Mouse (Mus musculus) hindbrain, postnatal 0 days (tissue): Measurements from ENCODE around the gene Gm13199. TPM values are rescaled to one million over a fixed set of nuclear protein-coding genes. Genes with fewer than 3 reads are reported as not detected.

ENCODE experiments used
- ATAC-seq: fragments of 200-750 bp; cut with Nextera tagmentation; 2 replicates; pipeline ENCODE4 v1.8.0; 2017; ENCODE audit warnings: mild to moderate bottlenecking, moderate TSS enrichment, moderate library complexity
- DNase-seq: peaks from one replicate; pipeline ENCODE4 v3.0.0-alpha.2; 2015; ENCODE audit warnings: low spot score
- H3K27ac ChIP-seq: fragments of 300-500 bp; sonication (generic); 2 replicates; pipeline ENCODE4 v1.5.1; 2014; ENCODE audit warnings: mild to moderate bottlenecking
- H3K27me3 ChIP-seq: fragments of 300-500 bp; sonication (generic); 2 replicates; pipeline ENCODE4 v1.6.1; 2014; ENCODE audit warnings: low read length, mixed read lengths; ENCODE audit not compliant: insufficient read depth
- H3K36me3 ChIP-seq: fragments of 300-500 bp; sonication (generic); 2 replicates; pipeline ENCODE4 v1.6.1; 2014; ENCODE audit warnings: low read length, mixed read lengths; ENCODE audit not compliant: insufficient read depth
- H3K4me1 ChIP-seq: fragments of 300-500 bp; sonication (generic); 2 replicates; pipeline ENCODE4 v1.6.1; 2014; ENCODE audit warnings: antibody characterized with exemption, low read length, mixed read lengths; ENCODE audit not compliant: insufficient read depth
- H3K4me2 ChIP-seq: fragments of 300-500 bp; sonication (generic); 2 replicates; pipeline ENCODE4 v1.6.1; 2014; ENCODE audit warnings: low read depth, mild to moderate bottlenecking, low read length, moderate library complexity, mixed read lengths
- H3K4me3 ChIP-seq: fragments of 300-500 bp; sonication (generic); 2 replicates; pipeline ENCODE4 v1.5.1; 2014; ENCODE audit warnings: low read length
- H3K9ac ChIP-seq: fragments of 300-500 bp; sonication (generic); replicated peaks from 2 replicates; pipeline ENCODE4 v1.6.1; 2014; ENCODE audit warnings: mild to moderate bottlenecking, low read length, moderate library complexity, mixed read lengths
- H3K9me3 ChIP-seq: fragments of 300-500 bp; sonication (generic); 2 replicates; pipeline ENCODE4 v1.6.1; 2016; ENCODE audit warnings: low read length, mixed read lengths
- CTCF ChIP-seq: IDR thresholded peaks from 2 replicates; pipeline ENCODE4 v1.5.1; 2016; ENCODE audit warnings: antibody characterized with exemption, control low read depth, low read depth
- WGBS: fragments of 180-500 bp; shearing (Covaris S2); extraction: QIAGEN DNeasy Blood & Tissue Kit; methylation state at CpG from one replicate; pipeline ENCODE4 v1.1.7; 2014; 5-methylcytosine and 5-hydroxymethylcytosine counted together
- polyA plus RNA-seq: library from polyadenylated mRNA; unstranded; fragments of >200 nt; fragmentation: Nextera tagmentation; extraction: Ambion mirVana; gene quantifications from 2 replicates; pipeline ENCODE4 v1.2.1, GENCODE M21; 2015
- total RNA-seq: library from RNA; depleted of rRNA; stranded (reverse); fragments of >200 nt; gene quantifications from 2 replicates; pipeline ENCODE4 v1.2.3, GENCODE M21; 2014

Gm13199 gene
- total and polyA plus RNA-seq, 2 experiments from 2014 or later: 0.58 TPM; not detected in 1

DNA sequence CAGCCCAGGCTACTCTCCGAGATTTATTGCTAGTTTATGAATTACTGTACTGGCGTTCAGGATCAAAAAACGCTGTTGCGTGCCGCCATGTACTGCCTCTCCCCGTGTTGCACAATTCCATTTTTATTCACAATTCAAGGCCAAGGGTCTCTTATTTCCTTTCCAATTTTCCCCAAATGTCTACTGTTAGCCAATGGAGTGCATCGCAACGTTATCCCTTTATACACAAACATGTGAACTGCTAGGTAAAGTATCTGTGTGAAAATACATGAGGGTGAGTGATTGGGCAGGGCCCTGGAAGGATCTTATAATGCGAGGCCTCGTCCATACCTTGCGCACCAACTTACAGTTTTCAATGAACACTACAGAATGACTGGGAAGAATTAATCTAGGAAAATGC lies 31.6 kb upstream of the Gm13199 start:
- no peak for ATAC-seq
- H3K27me3 ChIP-seq: no peaks in the 10 kb centered on the region
- DNase-seq: peak; percentile 13
- WGBS: 31% methylated on average over 11 of the region's 11 CpGs
- H3K9me3 ChIP-seq: no peaks in the 10 kb centered on the region
- H3K4me3 ChIP-seq: peak overlapping the region; percentile 70
- H3K9ac ChIP-seq: peak overlapping the region; percentile 79
- peaks cover 5% of the 10 kb centered on the region; the same call in 1 of the 2 replicates for H3K36me3 ChIP-seq
- 0 out of 2 replicates have a peak overlapping the region, but pooled peaks have one; percentile 5 for H3K27ac ChIP-seq
- H3K4me1 ChIP-seq: 0 out of 2 replicates have a peak, but pooled peaks cover 4% of the 10 kb centered on the region
- no peak for TF ChIP-seq CTCF
- peak overlapping the region; percentile 58 for H3K4me2 ChIP-seq

DNA sequence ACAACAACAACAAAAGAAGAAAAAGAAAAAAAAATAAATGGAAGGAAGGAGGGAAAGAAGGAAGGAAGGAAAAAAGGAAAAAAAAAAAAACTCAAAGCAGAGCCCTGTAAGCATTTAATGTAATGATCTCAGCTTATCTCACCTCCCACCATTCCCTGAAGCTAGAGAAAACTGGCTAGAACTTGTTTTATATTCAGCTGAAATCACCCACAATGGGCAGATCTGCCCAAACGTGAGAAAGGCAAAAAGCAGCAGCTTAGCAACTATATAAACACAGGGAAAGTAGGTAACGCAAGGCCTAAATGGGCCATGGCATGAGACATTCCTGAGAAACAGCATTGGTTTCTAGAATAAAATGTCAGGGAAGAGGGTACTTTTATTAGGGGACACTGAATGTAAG lies 26.7 kb upstream of the Gm13199 start:
- DNase-seq: no peak
- no peaks in the 10 kb centered on the region for H3K27me3 ChIP-seq
- H3K4me3 ChIP-seq: no peak overlapping the region
- no peak for ATAC-seq
- WGBS: 61% methylated on average over 2 of the region's 2 CpGs
- H3K4me1 ChIP-seq: 0 out of 2 replicates have a peak, but pooled peaks cover 3% of the 10 kb centered on the region
- no peak for TF ChIP-seq CTCF
- peaks cover 22% of the 10 kb centered on the region for H3K36me3 ChIP-seq
- no peaks in the 10 kb centered on the region for H3K9me3 ChIP-seq
- H3K4me2 ChIP-seq: no peak overlapping the region
- no peak overlapping the region for H3K27ac ChIP-seq
- H3K9ac ChIP-seq: no peak overlapping the region

DNA sequence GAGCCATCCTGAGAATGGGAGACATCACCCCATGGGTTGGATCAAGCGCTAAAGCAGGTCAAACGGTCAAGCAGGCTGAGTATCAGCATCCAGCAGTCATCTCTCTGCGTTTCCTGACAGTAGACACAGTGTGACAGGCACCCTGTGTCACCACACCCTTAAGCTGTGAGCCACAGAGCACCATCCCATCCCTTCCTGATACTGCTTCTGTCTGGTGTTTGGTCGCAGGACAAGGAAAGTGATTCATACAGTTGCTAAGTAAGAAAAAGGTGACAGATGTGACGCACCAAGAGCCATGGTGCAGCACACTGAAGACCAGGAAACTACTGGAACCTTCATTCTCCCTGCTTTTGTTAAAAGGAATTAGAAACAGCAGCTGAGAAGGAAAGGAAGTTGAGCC lies 26.1 kb upstream of the Gm13199 start:
- Histone ChIP-seq H3K4me1 (no peaks in the 10 kb centered on the region), H3K36me3 (peaks cover 24% of the 10 kb centered on the region)

DNA sequence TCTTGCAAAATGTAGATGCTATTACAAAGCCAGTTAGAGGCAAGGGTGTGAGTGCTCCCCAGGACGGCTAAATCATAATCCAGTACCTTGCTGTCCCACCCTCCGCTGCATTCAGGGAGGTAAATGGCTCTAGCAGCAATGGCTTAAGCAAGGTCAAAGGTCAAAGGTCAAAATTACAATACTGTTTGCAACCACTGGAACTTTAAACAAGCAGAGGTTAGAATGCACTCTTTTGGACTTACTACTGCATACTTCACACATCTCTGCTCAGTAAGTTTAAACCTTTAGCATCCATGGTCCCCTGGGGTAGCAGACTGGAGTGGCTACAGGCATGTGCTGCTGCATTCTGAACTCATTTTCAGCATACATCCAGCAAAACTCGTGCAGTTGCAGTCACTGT lies 14.7 kb upstream of the Gm13199 start:
- Histone ChIP-seq H3K27ac (no peak overlapping the region), H3K9ac (no peak overlapping the region), H3K36me3 (peaks cover 53% of the 10 kb centered on the region), H3K4me3 (no peak overlapping the region), H3K27me3 (no peaks in the 10 kb centered on the region), H3K4me2 (no peak overlapping the region), H3K4me1 (no peaks in the 10 kb centered on the region), H3K9me3 (no peaks in the 10 kb centered on the region)
- DNase-seq: no peak
- WGBS: 75% methylated on average over 3 of the region's 3 CpGs
- no peak for ATAC-seq
- TF ChIP-seq CTCF: no peak

More for the DNA sequence above, 26.1 kb upstream of the Gm13199 start:
- 85% methylated on average over 5 of the region's 5 CpGs for WGBS
- H3K4me3 ChIP-seq: no peak overlapping the region
- ATAC-seq (no peak), DNase-seq (no peak)
- no peak for TF ChIP-seq CTCF
- H3K9me3 ChIP-seq: no peaks in the 10 kb centered on the region
- H3K27ac ChIP-seq: no peak overlapping the region
- no peak overlapping the region for H3K4me2 ChIP-seq
- H3K9ac ChIP-seq: no peak overlapping the region
- no peaks in the 10 kb centered on the region for H3K27me3 ChIP-seq

DNA sequence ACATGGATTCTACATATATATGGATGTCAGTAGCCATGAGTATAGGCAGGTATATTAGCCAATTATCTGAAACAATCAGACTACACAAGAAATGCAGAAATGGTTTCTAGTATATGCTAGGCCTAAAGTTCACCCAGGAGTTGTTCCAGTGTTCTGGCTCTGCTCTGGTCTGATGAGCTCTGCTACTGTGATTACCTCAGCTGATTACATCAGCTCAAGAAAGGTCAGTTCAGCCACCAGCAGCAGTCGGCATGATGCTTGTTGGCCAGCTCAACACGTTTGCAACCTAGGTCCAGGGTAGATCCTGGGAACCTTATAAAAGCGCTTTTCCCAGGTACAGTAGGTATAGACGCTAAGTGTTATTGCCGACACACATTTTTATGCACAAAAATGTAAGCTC lies 7.0 kb upstream of the Gm13199 start:
- H3K4me2 ChIP-seq: no peak overlapping the region
- no peaks in the 10 kb centered on the region for H3K4me1 ChIP-seq
- 92% methylated on average over 5 of the region's 5 CpGs for WGBS
- no peak for DNase-seq
- no peaks in the 10 kb centered on the region for H3K9me3 ChIP-seq
- no peak overlapping the region for H3K27ac ChIP-seq
- H3K9ac ChIP-seq: no peak overlapping the region
- no peak overlapping the region for H3K4me3 ChIP-seq
- no peaks in the 10 kb centered on the region for H3K27me3 ChIP-seq
- H3K36me3 ChIP-seq: peaks cover 27% of the 10 kb centered on the region
- no peak for ATAC-seq
- TF ChIP-seq CTCF: no peak

DNA sequence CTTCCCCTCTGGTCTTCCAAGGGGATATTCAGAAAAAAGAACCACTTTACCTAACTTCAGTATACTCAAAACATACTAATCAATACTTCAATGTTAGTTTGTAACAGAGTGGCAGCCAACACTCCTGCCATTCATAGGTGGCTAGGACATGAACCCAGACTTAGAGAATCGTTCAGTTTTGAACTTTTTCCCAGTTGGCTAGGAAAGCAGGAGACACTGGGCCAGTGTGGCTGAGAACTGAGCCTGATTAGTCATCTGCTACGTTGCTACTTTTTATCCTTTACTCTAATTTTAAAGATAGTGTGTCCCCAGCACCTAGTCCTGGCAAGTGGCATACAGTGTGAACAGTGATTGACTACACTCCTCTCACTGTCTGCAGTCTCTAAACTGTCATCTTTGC lies 4.9 kb upstream of the Gm13199 start:
- ATAC-seq (no peak), DNase-seq (no peak)
- Histone ChIP-seq H3K36me3 (peaks cover 18% of the 10 kb centered on the region; the same call in 1 of the 2 replicates), H3K27ac (no peak overlapping the region), H3K4me3 (no peak overlapping the region), H3K27me3 (no peaks in the 10 kb centered on the region), H3K4me2 (no peak overlapping the region), H3K9ac (no peak overlapping the region), H3K4me1 (no peaks in the 10 kb centered on the region), H3K9me3 (no peaks in the 10 kb centered on the region)
- TF ChIP-seq CTCF: no peak
- 74% methylated on average over 2 of the region's 2 CpGs for WGBS

DNA sequence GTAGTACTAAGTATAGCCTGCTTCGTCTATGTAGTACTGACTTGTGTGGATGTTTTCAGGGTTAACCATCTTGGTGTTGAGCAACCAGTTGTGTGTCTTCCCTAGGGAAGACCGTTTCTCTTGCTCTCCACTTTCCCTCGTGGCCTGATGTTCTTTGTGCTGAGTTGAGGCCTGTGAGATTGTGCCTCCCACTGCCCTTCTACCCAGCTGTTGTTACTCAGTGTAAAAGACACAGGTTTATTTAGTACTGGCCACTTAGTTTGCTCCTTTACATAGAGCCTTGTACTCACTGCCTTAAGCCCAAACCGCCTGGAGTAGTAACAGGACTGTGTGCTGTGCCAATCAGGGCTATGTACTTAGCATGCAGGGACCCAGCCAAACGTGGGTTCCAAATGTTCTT lies 10.9 kb downstream of the Gm13199 start:
- ATAC-seq (no peak), DNase-seq (no peak)
- no peaks in the 10 kb centered on the region for H3K27me3 ChIP-seq
- H3K4me1 ChIP-seq: no peaks in the 10 kb centered on the region
- no peaks in the 10 kb centered on the region for H3K9me3 ChIP-seq
- H3K4me2 ChIP-seq: no peak overlapping the region
- no peak for TF ChIP-seq CTCF
- H3K9ac ChIP-seq: no peak overlapping the region
- 87% methylated on average over 5 of the region's 5 CpGs for WGBS
- H3K4me3 ChIP-seq: no peak overlapping the region
- no peaks in the 10 kb centered on the region for H3K36me3 ChIP-seq
- no peak overlapping the region for H3K27ac ChIP-seq
